Mouse (Mus musculus): ENCODE measurements at regions not wholly inside any gene's neighbourhood (a gene's known extent, or its start where the extent isn't known, plus 50 kb on each side); places are given as distances from the start of the nearest gene placed in this dataset.

GRCm38 (mm10) chr2:57850058-57850400 is 147.7 kb upstream of the Galnt5 start:
- no peak overlapping the region for H3K27ac ChIP-seq
- H3K9ac ChIP-seq (replicated peaks; ENCODE audit: low read length), result no peak overlapping the region
- 37% methylated on average over 5 of the region's 5 CpGs for WGBS
- no peak for TF ChIP-seq CTCF (IDR thresholded peaks at IDR 0.05; ENCODE audit: low read depth)
- H3K27me3 ChIP-seq (ENCODE audit: insufficient read depth, low read length), result no peaks in the 10 kb centered on the region
- H3K4me3 ChIP-seq (ENCODE audit: low read length), result no peak overlapping the region
- H3K4me2 ChIP-seq (ENCODE audit: low read depth, low read length), result no peak overlapping the region
- no peaks in the 10 kb centered on the region for H3K9me3 ChIP-seq (ENCODE audit: low read length)
- DNase-seq (ENCODE audit: low spot score), result peak; percentile 20
- no peak for ATAC-seq
- no peaks in the 10 kb centered on the region for H3K36me3 ChIP-seq (ENCODE audit: insufficient read depth, low read length)
- H3K4me1 ChIP-seq (ENCODE audit: insufficient read depth, low read length), result no peaks in the 10 kb centered on the region

DNA sequence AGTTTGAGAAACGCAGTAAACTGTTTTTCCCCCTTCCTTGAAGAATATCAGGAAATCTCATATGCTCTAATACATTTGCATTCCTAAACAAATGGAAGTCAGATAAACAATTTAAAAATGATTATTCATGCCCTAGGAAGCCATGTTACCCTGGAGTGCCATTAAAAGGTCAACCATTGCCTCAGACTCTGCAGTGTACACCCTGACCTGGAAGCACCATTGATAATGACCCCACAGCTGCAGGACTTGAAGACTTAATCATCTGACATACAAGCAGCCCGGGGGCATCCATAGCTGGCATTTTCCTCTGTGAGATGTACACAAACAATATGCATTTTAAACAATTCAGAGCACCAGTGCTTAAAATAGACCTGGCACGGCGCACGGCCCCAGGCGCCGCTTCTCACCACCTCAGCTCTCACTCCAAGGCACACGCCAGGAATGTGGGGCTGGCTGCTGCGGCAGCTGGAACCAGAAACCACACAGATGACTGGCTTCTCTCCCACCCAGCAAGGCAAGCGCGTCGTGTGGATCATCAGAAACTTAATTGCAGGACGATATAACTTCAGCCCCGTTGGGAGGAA is 141.1 kb upstream of the Galnt5 start:
- Histone ChIP-seq H3K27me3 (ENCODE audit: insufficient read depth, low read length) (no peaks in the 10 kb centered on the region), H3K4me2 (ENCODE audit: low read depth, low read length) (no peak overlapping the region), H3K4me3 (ENCODE audit: low read length) (no peak overlapping the region), H3K36me3 (ENCODE audit: insufficient read depth, low read length) (no peaks in the 10 kb centered on the region), H3K9ac (replicated peaks; ENCODE audit: low read length) (no peak overlapping the region), H3K4me1 (ENCODE audit: insufficient read depth, low read length) (no peaks in the 10 kb centered on the region), H3K27ac (no peak overlapping the region), H3K9me3 (ENCODE audit: low read length) (no peaks in the 10 kb centered on the region)
- ATAC-seq, result no peak
- DNase-seq (ENCODE audit: low spot score), result peak; percentile 10
- TF ChIP-seq CTCF (IDR thresholded peaks at IDR 0.05; ENCODE audit: low read depth), result no peak
- WGBS, result 55% methylated on average over 14 of the region's 14 CpGs

DNA sequence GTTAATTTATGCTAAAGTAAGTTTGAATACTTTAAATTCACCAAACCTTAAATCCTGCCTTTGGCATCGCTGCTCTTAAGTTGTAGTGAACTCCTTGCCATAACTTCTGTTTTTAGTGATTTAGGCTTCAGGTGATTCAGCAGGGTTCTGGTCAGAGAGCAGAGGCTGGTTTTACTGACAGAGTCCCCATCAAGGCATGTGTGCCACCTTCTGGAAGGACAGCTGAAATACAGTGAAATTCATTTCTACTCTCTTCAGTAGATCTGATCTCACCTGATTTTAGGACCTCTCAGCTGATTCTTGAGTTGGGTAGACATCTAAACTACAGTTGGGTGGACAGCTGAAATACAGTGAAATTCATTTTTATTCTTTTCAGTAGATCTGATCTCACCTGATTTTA is 132.4 kb upstream of the Galnt5 start:
- Histone ChIP-seq H3K36me3 (ENCODE audit: insufficient read depth, low read length) (no peaks in the 10 kb centered on the region), H3K27me3 (ENCODE audit: insufficient read depth, low read length) (no peaks in the 10 kb centered on the region), H3K4me3 (ENCODE audit: low read length) (no peak overlapping the region), H3K9ac (replicated peaks; ENCODE audit: low read length) (no peak overlapping the region), H3K9me3 (ENCODE audit: low read length) (no peaks in the 10 kb centered on the region), H3K4me1 (ENCODE audit: insufficient read depth, low read length) (no peaks in the 10 kb centered on the region), H3K4me2 (ENCODE audit: low read depth, low read length) (no peak overlapping the region), H3K27ac (no peak overlapping the region)
- TF ChIP-seq CTCF (IDR thresholded peaks at IDR 0.05; ENCODE audit: low read depth), result no peak
- ATAC-seq (no peak), DNase-seq (ENCODE audit: low spot score) (no peak)
- WGBS, result 76% methylated on average over 1 of the region's 1 CpGs

DNA sequence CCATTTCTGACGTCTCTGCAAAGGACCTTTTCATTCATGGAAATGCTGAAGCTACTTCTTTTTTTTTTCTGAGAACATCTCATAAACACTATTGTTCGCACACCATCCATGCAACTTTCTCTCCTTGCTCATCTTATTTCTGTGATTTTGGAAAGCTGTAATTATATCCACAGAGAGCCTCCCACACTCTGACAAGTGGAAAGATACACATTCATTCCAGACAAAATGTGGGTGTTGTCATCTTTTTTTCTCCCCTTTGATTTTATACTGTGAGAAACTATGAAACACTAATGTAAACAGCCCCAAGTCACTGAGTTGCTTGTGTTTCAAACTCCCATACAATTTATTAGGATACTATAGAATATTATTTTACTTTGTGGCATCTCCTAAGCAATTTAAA is 129.6 kb upstream of the Galnt5 start:
- H3K9ac ChIP-seq (replicated peaks; ENCODE audit: low read length), result no peak overlapping the region
- ATAC-seq (no peak), DNase-seq (ENCODE audit: low spot score) (no peak)
- WGBS, result 83% methylated on average over 2 of the region's 2 CpGs
- TF ChIP-seq CTCF (IDR thresholded peaks at IDR 0.05; ENCODE audit: low read depth), result no peak
- H3K4me3 ChIP-seq (ENCODE audit: low read length), result no peak overlapping the region
- no peaks in the 10 kb centered on the region for H3K9me3 ChIP-seq (ENCODE audit: low read length)
- H3K36me3 ChIP-seq (ENCODE audit: insufficient read depth, low read length), result no peaks in the 10 kb centered on the region
- H3K27ac ChIP-seq, result no peak overlapping the region
- H3K4me2 ChIP-seq (ENCODE audit: low read depth, low read length), result no peak overlapping the region
- H3K27me3 ChIP-seq (ENCODE audit: insufficient read depth, low read length), result no peaks in the 10 kb centered on the region
- no peaks in the 10 kb centered on the region for H3K4me1 ChIP-seq (ENCODE audit: insufficient read depth, low read length)

DNA sequence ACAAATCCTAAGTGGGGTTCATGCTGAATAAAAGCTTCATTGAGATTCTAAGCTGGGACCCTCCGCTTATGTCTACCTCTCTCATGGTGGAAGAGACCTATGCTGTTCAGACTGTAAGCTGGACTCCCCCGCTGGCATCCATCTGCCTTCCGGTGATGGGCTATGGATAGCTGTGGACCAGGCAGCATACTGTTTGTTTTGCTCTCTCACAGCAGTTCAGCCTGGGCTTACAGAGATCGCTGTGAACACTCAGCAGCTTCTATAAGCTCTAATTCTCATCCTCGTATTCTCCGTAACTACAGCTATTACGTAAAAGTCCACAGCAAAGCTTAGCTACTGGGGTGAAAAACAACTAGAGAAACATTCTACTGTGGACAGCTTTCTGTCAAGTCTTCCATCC is 97.5 kb upstream of the Galnt5 start:
- DNase-seq (ENCODE audit: low spot score), result peak; percentile 19
- no peak for TF ChIP-seq CTCF (IDR thresholded peaks at IDR 0.05; ENCODE audit: low read depth)

GRCm38 (mm10) chr2:57900580-57901247 is 97.0 kb upstream of the Galnt5 start:
- H3K4me1 ChIP-seq (ENCODE audit: insufficient read depth, low read length), result no peaks in the 10 kb centered on the region
- H3K27me3 ChIP-seq (ENCODE audit: insufficient read depth, low read length), result no peaks in the 10 kb centered on the region
- no peak for TF ChIP-seq CTCF (IDR thresholded peaks at IDR 0.05; ENCODE audit: low read depth)
- no peaks in the 10 kb centered on the region for H3K9me3 ChIP-seq (ENCODE audit: low read length)
- H3K9ac ChIP-seq (replicated peaks; ENCODE audit: low read length), result no peak overlapping the region
- H3K4me2 ChIP-seq (ENCODE audit: low read depth, low read length), result no peak overlapping the region
- peak; percentile 85 for ATAC-seq
- peak overlapping the region; percentile 32; the same call in 1 of the 2 replicates for H3K27ac ChIP-seq
- no peak overlapping the region for H3K4me3 ChIP-seq (ENCODE audit: low read length)
- DNase-seq (ENCODE audit: low spot score), result peak; percentile 71
- 49% methylated on average over 9 of the region's 9 CpGs for WGBS
- H3K36me3 ChIP-seq (ENCODE audit: insufficient read depth, low read length), result no peaks in the 10 kb centered on the region

More for the DNA sequence above, 97.5 kb upstream of the Galnt5 start:
- ATAC-seq, result peak; percentile 84
- H3K9me3 ChIP-seq (ENCODE audit: low read length), result no peaks in the 10 kb centered on the region
- no peak overlapping the region for H3K9ac ChIP-seq (replicated peaks; ENCODE audit: low read length)
- no peaks in the 10 kb centered on the region for H3K4me1 ChIP-seq (ENCODE audit: insufficient read depth, low read length)
- H3K27me3 ChIP-seq (ENCODE audit: insufficient read depth, low read length), result no peaks in the 10 kb centered on the region
- H3K36me3 ChIP-seq (ENCODE audit: insufficient read depth, low read length), result no peaks in the 10 kb centered on the region
- H3K4me3 ChIP-seq (ENCODE audit: low read length), result no peak overlapping the region
- WGBS, result 72% methylated on average over 7 of the region's 7 CpGs
- H3K27ac ChIP-seq, result peak overlapping the region; percentile 32; the same call in 1 of the 2 replicates
- no peak overlapping the region for H3K4me2 ChIP-seq (ENCODE audit: low read depth, low read length)

DNA sequence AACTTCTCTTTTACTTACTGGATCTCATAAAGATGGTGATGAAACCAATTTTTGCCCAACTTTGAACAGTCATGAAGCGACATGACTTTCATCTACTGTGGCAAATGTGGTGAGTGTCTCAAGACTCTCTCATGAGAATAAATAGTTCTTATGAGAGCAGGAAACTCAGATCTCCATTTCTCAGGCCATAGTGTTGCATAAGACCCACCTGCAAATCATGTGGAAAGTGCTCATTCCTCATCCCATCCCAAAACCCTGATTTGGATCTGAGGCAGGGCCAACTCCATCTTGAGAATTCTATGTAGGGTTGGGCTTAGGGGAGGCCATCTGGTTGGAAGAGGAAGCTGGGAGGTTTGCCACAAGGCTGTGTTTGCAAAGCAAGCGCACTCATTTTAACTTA is 92.5 kb upstream of the Galnt5 start:
- ATAC-seq, result no peak
- Histone ChIP-seq H3K36me3 (ENCODE audit: insufficient read depth, low read length) (no peaks in the 10 kb centered on the region), H3K4me3 (ENCODE audit: low read length) (no peak overlapping the region)

More for the DNA sequence above, 92.5 kb upstream of the Galnt5 start:
- no peak for TF ChIP-seq CTCF (IDR thresholded peaks at IDR 0.05; ENCODE audit: low read depth)
- WGBS, result 90% methylated on average over 2 of the region's 2 CpGs
- no peak for DNase-seq (ENCODE audit: low spot score)
- Histone ChIP-seq H3K27ac (no peak overlapping the region), H3K4me2 (ENCODE audit: low read depth, low read length) (no peak overlapping the region), H3K4me1 (ENCODE audit: insufficient read depth, low read length) (no peaks in the 10 kb centered on the region), H3K9ac (replicated peaks; ENCODE audit: low read length) (no peak overlapping the region), H3K27me3 (ENCODE audit: insufficient read depth, low read length) (no peaks in the 10 kb centered on the region), H3K9me3 (ENCODE audit: low read length) (no peaks in the 10 kb centered on the region)
